Mouse (Mus musculus) hindbrain, embryonic 15.5 days (tissue): ENCODE results near the gene Agrn. TPM values are rescaled to one million over a fixed set of nuclear protein-coding genes. Genes with fewer than 3 reads are reported as not detected.
"Not testable (repeated sequence)": the region's sequence is repeated elsewhere in the genome, so short reads cannot be mapped to it uniquely, and the experiment has no call there.

ENCODE experiments used
- ATAC-seq: fragments of 200-750 bp; cut with Nextera tagmentation; 2 replicates; pipeline ENCODE4 v1.8.0; 2017; ENCODE audit warnings: low read depth, moderate number of reproducible peaks, moderate TSS enrichment; ENCODE audit not compliant: low FRiP score
- H3K27ac ChIP-seq: fragments of 300-500 bp; sonication (generic); replicated peaks from 2 replicates; pipeline ENCODE4 v1.5.1; 2015; ENCODE audit warnings: mild to moderate bottlenecking, inconsistent platforms
- H3K27me3 ChIP-seq: fragments of 300-500 bp; sonication (generic); 2 replicates; pipeline ENCODE4 v1.6.1; 2015; ENCODE audit warnings: control low read depth, inconsistent platforms
- H3K36me3 ChIP-seq: fragments of 300-500 bp; sonication (generic); 2 replicates; pipeline ENCODE4 v1.6.1; 2015; ENCODE audit warnings: control low read depth, inconsistent platforms
- H3K4me1 ChIP-seq: fragments of 300-500 bp; sonication (generic); replicated peaks from 2 replicates; pipeline ENCODE4 v1.6.1; 2015; ENCODE audit warnings: control low read depth, inconsistent platforms
- H3K4me2 ChIP-seq: fragments of 300-500 bp; sonication (generic); 2 replicates; pipeline ENCODE4 v1.6.1; 2015; ENCODE audit warnings: moderate library complexity, mild to moderate bottlenecking, inconsistent platforms
- H3K4me3 ChIP-seq: fragments of 300-500 bp; sonication (generic); 2 replicates; pipeline ENCODE4 v1.5.1; 2015; ENCODE audit warnings: mild to moderate bottlenecking, inconsistent platforms
- H3K9ac ChIP-seq: fragments of 300-500 bp; sonication (generic); 2 replicates; pipeline ENCODE4 v1.6.1; 2015; ENCODE audit warnings: inconsistent platforms
- H3K9me3 ChIP-seq: fragments of 300-500 bp; sonication (generic); 2 replicates; pipeline ENCODE4 v1.6.1; 2016; ENCODE audit warnings: control low read depth, inconsistent platforms
- WGBS: fragments of 180-500 bp; shearing (Covaris S2); methylation state at CpG from one replicate; pipeline ENCODE4 v1.1.7; 2015; 5-methylcytosine and 5-hydroxymethylcytosine counted together
- polyA plus RNA-seq: library from polyadenylated mRNA; unstranded; fragments of >200 nt; fragmentation: Nextera tagmentation; extraction: Ambion mirVana; gene quantifications from 2 replicates; pipeline ENCODE4 v1.2.1, GENCODE M21; 2015

The Agrn gene
- polyA plus RNA-seq, 1 experiment from 2014 or later = 116 TPM

DNA sequence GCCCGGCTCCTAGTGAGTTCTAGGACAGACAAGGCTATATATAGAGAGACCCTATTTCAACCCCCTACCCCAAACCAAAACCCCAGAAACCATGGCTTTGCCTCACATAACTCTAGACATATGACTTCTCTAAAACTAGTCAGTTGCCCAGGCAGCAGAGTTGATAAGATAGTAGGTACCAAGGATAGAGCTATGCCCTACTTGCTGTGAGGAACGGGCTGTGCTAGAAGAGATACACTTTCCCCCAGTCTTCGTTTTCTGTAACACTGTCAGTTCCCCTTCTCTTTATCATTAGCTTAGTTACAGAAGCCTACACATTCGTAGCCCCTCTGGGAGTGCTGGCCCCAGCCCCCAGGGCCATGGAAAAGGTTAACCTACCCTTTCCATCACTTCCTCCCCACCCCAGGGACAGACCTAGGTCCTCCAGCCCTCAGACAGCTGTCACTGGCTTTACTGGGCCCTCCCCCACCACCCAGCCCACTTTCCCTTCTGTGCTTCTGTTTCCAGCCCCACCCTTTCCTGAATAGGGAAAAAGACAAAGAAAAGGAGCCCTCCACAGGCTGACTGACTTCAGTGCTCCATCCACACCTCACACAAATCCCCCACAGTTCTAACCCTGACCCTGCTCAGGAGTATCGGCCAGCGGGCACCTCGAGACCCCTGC is 12.9 kb downstream of the Agrn start:
- H3K27me3 ChIP-seq = no peaks in the 10 kb centered on the region
- peaks cover 10% of the 10 kb centered on the region for H3K36me3 ChIP-seq
- H3K9ac ChIP-seq = peak overlapping the region; percentile 72
- 62% methylated on average over 7 of the region's 7 CpGs for WGBS
- H3K9me3 ChIP-seq = no peaks in the 10 kb centered on the region
- H3K4me1 ChIP-seq = peaks cover 97% of the 10 kb centered on the region
- H3K4me2 ChIP-seq = peak overlapping the region; percentile 80
- H3K27ac ChIP-seq = peak overlapping the region; percentile 91
- ATAC-seq = no peak
- H3K4me3 ChIP-seq = peak overlapping the region; percentile 53

GRCm38 (mm10) chr4:156183747-156184146 is 13.5 kb downstream of the Agrn start:
- peak overlapping the region; percentile 53 for H3K4me3 ChIP-seq
- no peak for ATAC-seq
- WGBS = 77% methylated on average over 5 of the region's 5 CpGs

DNA sequence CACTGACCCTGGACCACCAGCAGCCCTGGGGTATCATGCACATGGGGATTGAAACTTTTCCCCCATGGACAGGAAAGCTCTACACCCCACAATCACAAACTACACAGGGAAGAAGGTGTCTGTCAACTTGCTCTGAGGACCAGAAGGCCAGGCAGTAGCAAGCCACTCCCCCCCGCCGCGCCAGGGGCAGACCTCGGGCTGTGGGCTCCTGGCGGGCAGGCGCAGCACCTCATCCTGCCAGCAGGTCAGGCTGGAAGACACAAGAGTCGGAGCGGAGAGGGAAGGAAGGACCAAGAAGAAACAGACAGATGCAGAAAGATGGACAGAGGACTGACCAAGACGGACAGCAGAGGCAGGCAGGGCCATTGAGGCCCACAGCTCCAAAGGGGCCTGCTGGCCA is 19.7 kb downstream of the Agrn start:
- Histone ChIP-seq H3K4me2 (no peak overlapping the region), H3K4me1 (peaks cover 30% of the 10 kb centered on the region), H3K36me3 (peaks cover 77% of the 10 kb centered on the region), H3K4me3 (no peak overlapping the region), H3K27ac (no peak overlapping the region), H3K9ac (no peak overlapping the region), H3K9me3 (no peaks in the 10 kb centered on the region), H3K27me3 (no peaks in the 10 kb centered on the region)
- WGBS = 94% methylated on average over 9 of the region's 9 CpGs
- no peak for ATAC-seq

More at GRCm38 (mm10) chr4:156183747-156184146, 13.5 kb downstream of the Agrn start:
- Histone ChIP-seq H3K36me3 (peaks cover 17% of the 10 kb centered on the region), H3K27ac (no peak overlapping the region), H3K9ac (no peak overlapping the region; the same call in 1 of the 2 replicates), H3K4me2 (peak overlapping the region; percentile 80), H3K4me1 (peaks cover 91% of the 10 kb centered on the region), H3K27me3 (no peaks in the 10 kb centered on the region), H3K9me3 (no peaks in the 10 kb centered on the region)

GRCm38 (mm10) chr4:156171828-156172227 is 25.5 kb downstream of the Agrn start:
- Histone ChIP-seq H3K4me1 (no peaks in the 10 kb centered on the region), H3K36me3 (peaks cover 99% of the 10 kb centered on the region), H3K27me3 (no peaks in the 10 kb centered on the region), H3K9ac (no peak overlapping the region), H3K4me3 (no peak overlapping the region), H3K4me2 (no peak overlapping the region), H3K27ac (no peak overlapping the region), H3K9me3 (no peaks in the 10 kb centered on the region)
- 94% methylated on average over 11 of the region's 11 CpGs for WGBS
- no peak for ATAC-seq

- WGBS = 96% methylated on average over 10 of the region's 10 CpGs
- Histone ChIP-seq H3K4me3 (no peak overlapping the region), H3K36me3 (peaks cover 97% of the 10 kb centered on the region), H3K9ac (no peak overlapping the region), H3K4me2 (no peak overlapping the region), H3K27ac (no peak overlapping the region), H3K27me3 (no peaks in the 10 kb centered on the region), H3K9me3 (no peaks in the 10 kb centered on the region), H3K4me1 (no peaks in the 10 kb centered on the region)
- no peak for ATAC-seq
These were observed 28.2 kb downstream of the Agrn start for GRCm38 (mm10) chr4:156169129-156169528.

DNA sequence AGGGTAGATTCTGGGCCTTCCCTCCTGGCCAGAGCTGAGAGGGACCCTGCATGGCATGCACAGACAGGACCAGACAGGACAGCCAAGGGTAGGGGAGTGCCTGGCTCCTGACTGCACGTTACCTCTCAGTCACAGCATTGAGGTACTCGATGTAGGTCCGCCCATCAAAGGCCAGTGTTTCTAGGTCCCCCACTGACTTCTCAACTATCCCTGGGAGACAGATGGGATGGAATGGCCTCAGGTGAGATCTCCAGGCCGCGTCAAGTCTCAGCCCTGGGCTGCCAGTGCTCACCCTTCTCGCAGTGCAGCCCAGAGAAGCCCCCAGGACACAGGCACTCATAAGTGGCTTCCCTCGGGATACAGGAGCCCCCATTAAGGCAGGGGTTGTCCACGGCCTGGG is 28.7 kb downstream of the Agrn start:
- H3K27me3 ChIP-seq = no peaks in the 10 kb centered on the region
- WGBS = 97% methylated on average over 8 of the region's 8 CpGs

GRCm38 (mm10) chr4:156166477-156166876 is 30.8 kb downstream of the Agrn start:
- ATAC-seq = no peak
- H3K9me3 ChIP-seq = 0 out of 2 replicates have a peak, but pooled peaks cover 6% of the 10 kb centered on the region
- peaks cover 95% of the 10 kb centered on the region for H3K36me3 ChIP-seq
- H3K4me3 ChIP-seq = no peak overlapping the region
- H3K27ac ChIP-seq = no peak overlapping the region
- no peaks in the 10 kb centered on the region for H3K27me3 ChIP-seq
- no peaks in the 10 kb centered on the region for H3K4me1 ChIP-seq
- H3K9ac ChIP-seq = no peak overlapping the region
- WGBS = 93% methylated on average over 9 of the region's 9 CpGs
- no peak overlapping the region for H3K4me2 ChIP-seq

More for the DNA sequence above, 28.7 kb downstream of the Agrn start:
- H3K9ac ChIP-seq = no peak overlapping the region
- H3K36me3 ChIP-seq = peaks cover 97% of the 10 kb centered on the region
- no peak overlapping the region for H3K27ac ChIP-seq
- no peak overlapping the region for H3K4me2 ChIP-seq
- H3K4me3 ChIP-seq = no peak overlapping the region
- no peaks in the 10 kb centered on the region for H3K4me1 ChIP-seq
- H3K9me3 ChIP-seq = no peaks in the 10 kb centered on the region
- no peak for ATAC-seq

DNA sequence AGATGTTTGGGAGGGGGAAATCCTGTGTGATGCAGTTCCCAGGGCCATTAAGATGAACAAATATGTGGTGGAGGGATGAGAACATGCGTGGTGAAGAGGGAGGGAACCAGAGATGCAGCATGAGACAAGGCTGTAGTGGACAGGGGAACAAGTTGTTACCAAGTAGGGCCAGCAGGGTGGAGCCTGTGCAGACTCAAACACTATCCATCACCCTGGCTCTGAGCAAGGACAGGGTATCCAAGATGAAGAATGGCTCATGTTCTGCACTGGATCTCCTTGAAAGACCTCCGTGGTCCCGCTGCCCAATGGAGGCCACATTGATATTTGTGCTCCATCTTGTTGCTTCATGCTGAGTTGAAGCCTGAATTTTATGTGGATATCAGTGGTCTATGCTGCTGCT is 42.5 kb downstream of the Agrn start:
- H3K4me2 ChIP-seq = no peak overlapping the region
- WGBS = 96% methylated on average over 3 of the region's 3 CpGs
- H3K4me3 ChIP-seq = no peak overlapping the region
- ATAC-seq = no peak
- H3K27ac ChIP-seq = no peak overlapping the region
- no peaks in the 10 kb centered on the region for H3K4me1 ChIP-seq
- H3K36me3 ChIP-seq = no peaks in the 10 kb centered on the region
- no peaks in the 10 kb centered on the region for H3K9me3 ChIP-seq
- H3K9ac ChIP-seq = no peak overlapping the region
- no peaks in the 10 kb centered on the region for H3K27me3 ChIP-seq

- H3K4me2 ChIP-seq, H3K27me3 ChIP-seq: not testable (repeated sequence)
These were observed 46.4 kb downstream of the Agrn start for GRCm38 (mm10) chr4:156150887-156151286.

DNA sequence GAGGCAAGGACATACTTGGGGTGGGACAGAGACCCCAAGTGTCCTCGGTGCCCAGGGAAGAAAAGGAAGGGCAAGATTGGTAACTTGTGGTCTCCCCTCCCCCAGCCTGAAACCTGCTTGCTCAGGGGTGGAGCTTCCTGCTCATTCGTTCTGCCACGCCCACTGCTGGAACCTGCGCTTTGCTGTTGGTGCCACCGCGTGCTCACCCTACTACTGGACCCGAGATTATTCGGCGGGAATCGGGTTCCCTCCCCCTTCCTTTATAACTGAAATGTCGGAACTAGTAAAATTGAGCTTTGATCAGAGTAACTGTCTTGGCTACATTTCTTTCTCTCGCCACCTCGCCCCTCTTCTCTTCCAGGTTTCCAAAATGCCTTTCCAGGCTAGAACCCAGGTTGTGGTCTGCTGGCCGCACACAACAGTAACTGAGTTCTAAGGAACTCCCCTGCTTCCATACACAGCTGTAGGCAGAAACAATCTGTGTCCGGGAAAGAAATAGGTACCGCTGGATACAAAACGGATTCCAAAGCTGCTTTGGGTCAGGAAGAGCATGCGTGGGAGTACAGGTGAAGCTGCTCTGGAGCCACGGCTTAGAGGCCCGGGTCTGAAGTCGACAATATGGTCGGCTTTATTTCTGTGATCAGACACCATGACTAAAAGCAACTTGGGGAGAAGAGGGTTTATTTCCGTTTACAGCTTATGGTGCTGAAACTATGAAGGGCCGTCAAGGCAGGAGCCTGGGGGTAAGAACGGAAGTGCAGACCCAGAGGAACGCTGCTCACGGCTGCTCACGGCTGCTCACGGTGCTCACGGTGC is 60.8 kb downstream of the Agrn start:
- WGBS = 94% methylated on average over 30 of the region's 30 CpGs

More at GRCm38 (mm10) chr4:156150887-156151286, 46.4 kb downstream of the Agrn start:
- not testable (repeated sequence) for H3K4me1 ChIP-seq, H3K36me3 ChIP-seq, H3K9me3 ChIP-seq, H3K27ac ChIP-seq, H3K4me3 ChIP-seq, H3K9ac ChIP-seq, ATAC-seq
- 86% methylated on average over 10 of the region's 10 CpGs for WGBS

DNA sequence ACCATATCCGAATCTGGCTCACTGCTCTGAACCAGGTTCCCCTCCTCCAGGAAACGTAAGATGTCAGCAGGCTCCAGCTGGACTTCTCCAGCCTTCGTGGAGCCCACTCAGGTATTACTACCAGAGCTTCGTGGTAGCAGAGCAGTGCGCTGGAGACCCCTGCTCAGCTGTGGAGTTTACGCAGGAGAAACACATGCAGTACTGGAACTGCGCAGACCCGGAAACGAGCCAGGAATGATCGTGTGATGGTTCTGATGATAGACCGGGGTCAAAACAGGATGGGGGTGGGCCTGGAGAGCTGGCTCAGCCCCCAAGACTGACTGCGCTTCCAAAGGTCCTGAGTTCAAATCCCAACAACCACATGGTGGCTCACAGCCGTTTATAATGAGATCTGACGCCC is 61.5 kb downstream of the Agrn start:
- no peak for ATAC-seq
- H3K4me1 ChIP-seq = no peaks in the 10 kb centered on the region
- H3K4me2 ChIP-seq = no peak overlapping the region
- no peaks in the 10 kb centered on the region for H3K36me3 ChIP-seq
- no peaks in the 10 kb centered on the region for H3K27me3 ChIP-seq
- H3K9me3 ChIP-seq = no peaks in the 10 kb centered on the region
- H3K27ac ChIP-seq = no peak overlapping the region
- H3K9ac ChIP-seq = no peak overlapping the region
- H3K4me3 ChIP-seq = no peak overlapping the region
- 94% methylated on average over 14 of the region's 14 CpGs for WGBS

More for the DNA sequence above, 60.8 kb downstream of the Agrn start:
- no peaks in the 10 kb centered on the region for H3K9me3 ChIP-seq
- H3K4me3 ChIP-seq = no peak overlapping the region
- no peak for ATAC-seq
- no peaks in the 10 kb centered on the region for H3K27me3 ChIP-seq
- H3K27ac ChIP-seq = no peak overlapping the region
- H3K4me2 ChIP-seq = no peak overlapping the region
- no peaks in the 10 kb centered on the region for H3K4me1 ChIP-seq
- no peaks in the 10 kb centered on the region for H3K36me3 ChIP-seq
- no peak overlapping the region for H3K9ac ChIP-seq

GRCm38 (mm10) chr4:156135112-156135511 is 62.2 kb downstream of the Agrn start:
- H3K27me3 ChIP-seq = no peaks in the 10 kb centered on the region
- H3K36me3 ChIP-seq = no peaks in the 10 kb centered on the region
- no peak overlapping the region for H3K9ac ChIP-seq
- H3K4me1 ChIP-seq = no peaks in the 10 kb centered on the region
- H3K9me3 ChIP-seq = no peaks in the 10 kb centered on the region
- no peak overlapping the region for H3K4me3 ChIP-seq
- ATAC-seq = no peak
- 94% methylated on average over 13 of the region's 13 CpGs for WGBS
- H3K27ac ChIP-seq = no peak overlapping the region
- H3K4me2 ChIP-seq = no peak overlapping the region
